Mouse (Mus musculus) hindbrain, embryonic 12.5 days (tissue): ENCODE measurements around the gene Col19a1. TPM values are rescaled to one million over a fixed set of nuclear protein-coding genes. Genes with fewer than 3 reads are reported as not detected.

Experiments used
- ATAC-seq: fragments of 200-750 bp; cut with Nextera tagmentation; 2 replicates; pipeline ENCODE4 v1.8.0; 2017; ENCODE audit warnings: moderate TSS enrichment; ENCODE audit not compliant: low FRiP score
- H3K27ac ChIP-seq: fragments of 300-500 bp; sonication (generic); 2 replicates; pipeline ENCODE4 v1.5.1; 2016; ENCODE audit warnings: mild to moderate bottlenecking
- H3K27me3 ChIP-seq: fragments of 300-500 bp; sonication (generic); 2 replicates; pipeline ENCODE4 v1.6.1; 2016; ENCODE audit warnings: mild to moderate bottlenecking
- H3K36me3 ChIP-seq: fragments of 300-500 bp; sonication (generic); 2 replicates; pipeline ENCODE4 v1.6.1; 2016; ENCODE audit warnings: mild to moderate bottlenecking
- H3K4me1 ChIP-seq: fragments of 300-500 bp; sonication (generic); 2 replicates; pipeline ENCODE4 v1.6.1; 2016
- H3K4me2 ChIP-seq: fragments of 300-500 bp; sonication (generic); replicated peaks from 2 replicates; pipeline ENCODE4 v1.6.1; 2016; ENCODE audit warnings: mild to moderate bottlenecking
- H3K4me3 ChIP-seq: fragments of 300-500 bp; sonication (generic); 2 replicates; pipeline ENCODE4 v1.5.1; 2016; ENCODE audit warnings: mild to moderate bottlenecking
- H3K9ac ChIP-seq: fragments of 300-500 bp; sonication (generic); 2 replicates; pipeline ENCODE4 v1.6.1; 2016; ENCODE audit warnings: mild to moderate bottlenecking, moderate library complexity
- H3K9me3 ChIP-seq: fragments of 300-500 bp; sonication (generic); replicated peaks from 2 replicates; pipeline ENCODE4 v1.6.1; 2016; ENCODE audit warnings: mild to moderate bottlenecking
- WGBS: fragments of 180-500 bp; shearing (Covaris S2); methylation state at CpG from one replicate; pipeline ENCODE4 v1.1.7; 2016; 5-methylcytosine and 5-hydroxymethylcytosine counted together
- polyA plus RNA-seq: library from polyadenylated mRNA; unstranded; fragments of >200 nt; fragmentation: Nextera tagmentation; extraction: Ambion mirVana; gene quantifications from 2 replicates; pipeline ENCODE4 v1.2.1, GENCODE M21; 2016

The Col19a1 gene
- polyA plus RNA-seq, 1 experiment from 2014 or later = 0.71 TPM

- Histone ChIP-seq H3K4me3 (no peak overlapping the region), H3K9me3 (no peaks in the 10 kb centered on the region), H3K36me3 (no peaks in the 10 kb centered on the region), H3K4me1 (peaks cover 5% of the 10 kb centered on the region; the same call in 1 of the 2 replicates), H3K27me3 (no peaks in the 10 kb centered on the region), H3K9ac (no peak overlapping the region), H3K27ac (no peak overlapping the region), H3K4me2 (no peak overlapping the region)
- ATAC-seq = no peak
- 80% methylated on average over 3 of the region's 3 CpGs for WGBS
Observed at GRCm38 (mm10) chr1:24231504-24232270, 355.6 kb downstream of the Col19a1 start.

- H3K4me3 ChIP-seq = no peak overlapping the region
- H3K9ac ChIP-seq = no peak overlapping the region
- no peaks in the 10 kb centered on the region for H3K36me3 ChIP-seq
- WGBS = 37% methylated on average over 8 of the region's 8 CpGs
- ATAC-seq = peak; percentile 70
- 0 out of 2 replicates have a peak overlapping the region, but pooled peaks have one; percentile 12 for H3K27ac ChIP-seq
- peaks cover 5% of the 10 kb centered on the region; the same call in 1 of the 2 replicates for H3K4me1 ChIP-seq
- H3K9me3 ChIP-seq = no peaks in the 10 kb centered on the region
- H3K4me2 ChIP-seq = peak overlapping the region; percentile 6; the same call in 1 of the 2 replicates
- no peaks in the 10 kb centered on the region for H3K27me3 ChIP-seq
Observed at GRCm38 (mm10) chr1:24230428-24230827, 356.8 kb downstream of the Col19a1 start.

GRCm38 (mm10) chr1:24229552-24229951, 357.7 kb downstream of the Col19a1 start:
- ATAC-seq = no peak
- Histone ChIP-seq H3K4me2 (no peak overlapping the region), H3K9me3 (no peaks in the 10 kb centered on the region), H3K27ac (no peak overlapping the region), H3K4me1 (peaks cover 5% of the 10 kb centered on the region; the same call in 1 of the 2 replicates), H3K36me3 (no peaks in the 10 kb centered on the region), H3K9ac (no peak overlapping the region), H3K4me3 (no peak overlapping the region), H3K27me3 (no peaks in the 10 kb centered on the region)
- WGBS = 91% methylated on average over 1 of the region's 1 CpGs

- no peak for ATAC-seq
- Histone ChIP-seq H3K9me3 (no peaks in the 10 kb centered on the region), H3K36me3 (no peaks in the 10 kb centered on the region), H3K4me3 (no peak overlapping the region), H3K27me3 (no peaks in the 10 kb centered on the region), H3K4me1 (peaks cover 5% of the 10 kb centered on the region; the same call in 1 of the 2 replicates), H3K4me2 (no peak overlapping the region), H3K9ac (no peak overlapping the region), H3K27ac (no peak overlapping the region)
- 85% methylated on average over 6 of the region's 6 CpGs for WGBS
Observed at GRCm38 (mm10) chr1:24226941-24227711, 360.1 kb downstream of the Col19a1 start.

- Histone ChIP-seq H3K4me3 (no peak overlapping the region), H3K36me3 (no peaks in the 10 kb centered on the region), H3K4me2 (no peak overlapping the region), H3K9me3 (no peaks in the 10 kb centered on the region), H3K27me3 (no peaks in the 10 kb centered on the region), H3K4me1 (peaks cover 5% of the 10 kb centered on the region; the same call in 1 of the 2 replicates), H3K27ac (0 out of 2 replicates have a peak overlapping the region, but pooled peaks have one; percentile 12), H3K9ac (no peak overlapping the region)
- WGBS = 79% methylated on average over 4 of the region's 4 CpGs
- ATAC-seq = peak; percentile 68; the same call in 1 of the 2 replicates
Observed at GRCm38 (mm10) chr1:24225825-24226526, 361.3 kb downstream of the Col19a1 start.

- no peaks in the 10 kb centered on the region for H3K36me3 ChIP-seq
- no peak for ATAC-seq
- H3K27me3 ChIP-seq = no peaks in the 10 kb centered on the region
- no peaks in the 10 kb centered on the region for H3K9me3 ChIP-seq
- no peak overlapping the region for H3K4me3 ChIP-seq
- no peak overlapping the region for H3K27ac ChIP-seq
- H3K4me2 ChIP-seq = no peak overlapping the region
- H3K9ac ChIP-seq = no peak overlapping the region
- 72% methylated on average over 8 of the region's 8 CpGs for WGBS
- H3K4me1 ChIP-seq = 0 out of 2 replicates have a peak, but pooled peaks cover 2% of the 10 kb centered on the region
Observed at GRCm38 (mm10) chr1:24222981-24223612, 364.2 kb downstream of the Col19a1 start.

GRCm38 (mm10) chr1:24222231-24222630, 365.0 kb downstream of the Col19a1 start:
- Histone ChIP-seq H3K4me1 (0 out of 2 replicates have a peak, but pooled peaks cover 2% of the 10 kb centered on the region), H3K27ac (no peak overlapping the region), H3K4me3 (no peak overlapping the region), H3K36me3 (no peaks in the 10 kb centered on the region), H3K9me3 (no peaks in the 10 kb centered on the region), H3K9ac (no peak overlapping the region), H3K4me2 (no peak overlapping the region), H3K27me3 (no peaks in the 10 kb centered on the region)
- ATAC-seq = no peak
- 84% methylated on average over 2 of the region's 2 CpGs for WGBS

- no peaks in the 10 kb centered on the region for H3K27me3 ChIP-seq
- ATAC-seq = no peak
- no peaks in the 10 kb centered on the region for H3K9me3 ChIP-seq
- no peak overlapping the region for H3K27ac ChIP-seq
- WGBS = 31% methylated on average over 6 of the region's 6 CpGs
- H3K4me3 ChIP-seq = no peak overlapping the region
- no peak overlapping the region for H3K4me2 ChIP-seq
- H3K4me1 ChIP-seq = 0 out of 2 replicates have a peak, but pooled peaks cover 2% of the 10 kb centered on the region
- H3K36me3 ChIP-seq = no peaks in the 10 kb centered on the region
- no peak overlapping the region for H3K9ac ChIP-seq
Observed at GRCm38 (mm10) chr1:24219041-24219440, 368.2 kb downstream of the Col19a1 start.

Other genes with a start within 250 kb of the Col19a1 start
- gene Lmbrd1, start 91.2 kb upstream of the Col19a1 start, polyA plus RNA-seq = 31.0 and 37.4 TPM in 2 replicates